Mouse (Mus musculus) T-helper 1 cell (primary cell): Measurements from ENCODE around the gene Pafah1b1.

Experiments
- in situ Hi-C: fragments of 300-600 bp; cut with MboI, MseI; formaldehyde crosslinking; loops from one replicate; pipeline ENCODE4 v1.15.1; 2025; ENCODE audit warnings: high pct_unique_total_duplicates

Gene Pafah1b1

GRCm38 (mm10) chr11:74720668-74721067 is 3.8 kb downstream of the Pafah1b1 start:
- in situ Hi-C loops, result no loop called here

GRCm38 (mm10) chr11:74715971-74716525 is 8.4 kb downstream of the Pafah1b1 start:
- in situ Hi-C loops, result no loop called here

- in situ Hi-C loops, result no loop called here
Observed at GRCm38 (mm10) chr11:74710671-74711070, 13.8 kb downstream of the Pafah1b1 start.

GRCm38 (mm10) chr11:74708781-74709180 is 15.7 kb downstream of the Pafah1b1 start:
- in situ Hi-C loops, result no loop called here

- in situ Hi-C loops, result no loop called here
Observed at GRCm38 (mm10) chr11:74704068-74704467, 20.4 kb downstream of the Pafah1b1 start.

GRCm38 (mm10) chr11:74699505-74699904 is 25.0 kb downstream of the Pafah1b1 start:
- in situ Hi-C loops, result no loop called here

GRCm38 (mm10) chr11:74692151-74692550 is 32.3 kb downstream of the Pafah1b1 start:
- in situ Hi-C loops, result no loop called here

GRCm38 (mm10) chr11:74675156-74675555 is 49.3 kb downstream of the Pafah1b1 start:
- in situ Hi-C loops, result no loop called here

- in situ Hi-C loops, result no loop called here
Observed at GRCm38 (mm10) chr11:74674713-74675112, 49.8 kb downstream of the Pafah1b1 start.

GRCm38 (mm10) chr11:74673561-74673960 is 50.9 kb downstream of the Pafah1b1 start:
- in situ Hi-C loops, result no loop called here

GRCm38 (mm10) chr11:74672901-74673513 is 51.5 kb downstream of the Pafah1b1 start:
- in situ Hi-C loops, result no loop called here

GRCm38 (mm10) chr11:74671839-74672238 is 52.6 kb downstream of the Pafah1b1 start:
- in situ Hi-C loops, result no loop called here

GRCm38 (mm10) chr11:74671013-74671412 is 53.5 kb downstream of the Pafah1b1 start:
- in situ Hi-C loops, result no loop called here

GRCm38 (mm10) chr11:74670151-74670550 is 54.3 kb downstream of the Pafah1b1 start:
- in situ Hi-C loops, result no loop called here

GRCm38 (mm10) chr11:74668971-74669370 is 55.5 kb downstream of the Pafah1b1 start:
- in situ Hi-C loops, result no loop called here

GRCm38 (mm10) chr11:74668466-74668865 is 56.0 kb downstream of the Pafah1b1 start:
- in situ Hi-C loops, result no loop called here

- in situ Hi-C loops, result no loop called here
Observed at GRCm38 (mm10) chr11:74667582-74668010, 56.9 kb downstream of the Pafah1b1 start.

GRCm38 (mm10) chr11:74666776-74667581 is 57.5 kb downstream of the Pafah1b1 start:
- in situ Hi-C loops, result no loop called here

GRCm38 (mm10) chr11:74666284-74666652 is 58.2 kb downstream of the Pafah1b1 start:
- in situ Hi-C loops, result no loop called here

- in situ Hi-C loops, result no loop called here
Observed at GRCm38 (mm10) chr11:74665631-74666283, 58.7 kb downstream of the Pafah1b1 start.

- in situ Hi-C loops, result no loop called here
Observed at GRCm38 (mm10) chr11:74664906-74665305, 59.6 kb downstream of the Pafah1b1 start.

GRCm38 (mm10) chr11:74664279-74664678 is 60.2 kb downstream of the Pafah1b1 start:
- in situ Hi-C loops, result no loop called here
